Mouse (Mus musculus): ENCODE data around the gene Cenpp. TPM values are rescaled to one million over a fixed set of nuclear protein-coding genes. Genes with fewer than 3 reads are reported as not detected.

Cenpp gene
- polyA plus RNA-seq (2015; fragmentation: Nextera tagmentation; extraction: Ambion mirVana) = 38.7 and 41.2 TPM in 2 replicates

- DNase-seq (ENCODE audit: low spot score) = peak; percentile 100
Observed at GRCm38 (mm10) chr13:49652481-49653179, at the start of gene Cenpp, which contains the start of gene Nol8. TSS of gene Cenpp (minus strand) at chr13:49652785. TSS of gene Nol8 (plus strand) at chr13:49653078.

DNA sequence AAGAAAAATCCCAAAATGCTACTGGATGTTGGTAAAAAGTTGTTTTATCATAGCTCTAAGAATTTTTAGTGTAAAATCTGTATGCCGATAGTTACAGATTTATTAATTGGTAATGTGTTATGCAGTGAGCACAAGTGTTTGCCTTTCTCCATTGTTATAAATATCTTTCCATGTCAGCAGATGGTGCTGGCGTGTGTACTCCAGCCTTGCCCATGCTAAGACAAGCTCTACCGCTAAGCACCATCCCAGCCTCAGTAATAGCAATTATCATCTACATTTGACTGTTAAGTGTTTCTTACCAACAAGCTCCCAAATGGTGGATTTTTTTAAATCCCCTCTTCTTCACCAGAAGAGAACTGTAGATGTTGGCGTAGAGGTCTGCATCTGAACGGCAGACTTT, 38.5 kb upstream of the Cenpp start:
- no peak for DNase-seq (ENCODE audit: low spot score)

GRCm38 (mm10) chr13:49684266-49684665, 31.7 kb upstream of the Cenpp start:
- DNase-seq (ENCODE audit: low spot score) = no peak

DNA sequence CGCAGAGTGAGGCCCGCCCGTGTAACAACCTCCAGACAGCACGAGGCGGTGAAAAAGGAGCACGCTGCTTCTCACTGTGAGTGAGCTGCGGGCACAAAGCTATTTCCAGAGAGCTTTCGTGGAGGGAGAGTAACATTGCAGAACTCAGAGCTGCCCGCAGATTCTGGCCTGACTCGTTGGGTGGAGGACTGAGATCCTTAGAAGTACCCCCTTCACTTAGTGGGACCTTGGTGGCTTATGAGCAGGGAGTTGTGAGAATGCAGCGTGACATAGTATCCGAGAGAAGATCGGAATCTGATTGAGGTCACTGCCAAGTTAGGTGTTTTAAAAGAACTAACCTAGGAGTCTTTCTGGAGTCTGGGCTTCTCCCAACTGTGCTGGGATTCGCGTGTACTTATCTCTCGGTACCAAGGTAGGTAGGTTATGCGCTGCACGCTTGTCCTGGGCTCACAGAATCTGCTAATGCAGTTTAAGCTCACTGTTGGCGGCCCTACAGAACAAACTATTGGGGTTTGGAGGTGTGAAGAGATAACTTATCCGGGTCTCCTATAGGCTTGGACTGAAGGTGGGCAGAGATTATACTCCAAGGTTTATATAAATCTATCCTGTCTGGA, 29.8 kb upstream of the Cenpp start:
- no peak for DNase-seq (ENCODE audit: low spot score)

DNA sequence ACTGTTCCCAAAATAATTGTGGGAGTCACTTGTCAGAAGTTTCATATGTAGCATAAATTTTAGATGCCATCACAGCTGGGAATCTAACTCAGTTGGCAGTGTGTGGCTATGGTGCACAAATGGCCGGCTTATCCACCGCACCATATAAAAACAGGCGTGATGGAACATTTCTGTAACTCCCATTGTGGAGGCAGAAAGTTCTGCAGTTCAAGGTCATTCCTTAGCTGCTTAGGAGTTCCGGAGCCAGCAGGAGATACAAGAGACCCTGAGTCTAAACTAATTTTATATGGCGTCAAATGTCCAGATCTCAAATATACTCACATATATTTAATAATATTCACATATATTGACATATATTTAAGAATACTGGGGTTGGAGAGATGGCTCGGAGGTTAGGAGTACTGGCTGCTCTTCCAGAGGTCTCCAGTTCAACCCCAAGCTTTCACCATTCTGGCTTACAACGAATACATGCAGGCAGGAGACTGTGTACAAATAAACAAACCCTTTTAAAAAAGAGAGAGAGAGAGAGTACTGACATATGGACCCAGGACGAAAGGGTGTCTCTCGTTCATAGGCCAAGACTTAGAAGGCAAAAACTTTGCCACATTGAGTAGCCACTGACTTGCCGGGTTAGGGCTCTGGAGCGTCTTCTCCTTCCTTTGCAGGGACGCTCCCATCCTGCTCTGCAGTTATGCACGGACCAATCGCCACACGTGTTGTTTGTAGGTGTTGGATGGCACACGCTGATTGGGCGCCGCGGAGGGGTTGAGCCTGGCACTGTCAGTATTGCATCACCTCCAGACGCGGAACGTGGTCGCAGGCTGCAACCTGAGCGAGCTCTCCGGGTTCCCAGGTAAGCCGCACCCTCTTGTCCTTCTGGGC, 29.0 kb upstream of the Cenpp start, which contains the start of gene Iars:
Gene Iars, plus strand, starts transcription at position 750 of the 882 bp plus-strand sequence.
- peak; percentile 98 for DNase-seq (ENCODE audit: low spot score)

DNA sequence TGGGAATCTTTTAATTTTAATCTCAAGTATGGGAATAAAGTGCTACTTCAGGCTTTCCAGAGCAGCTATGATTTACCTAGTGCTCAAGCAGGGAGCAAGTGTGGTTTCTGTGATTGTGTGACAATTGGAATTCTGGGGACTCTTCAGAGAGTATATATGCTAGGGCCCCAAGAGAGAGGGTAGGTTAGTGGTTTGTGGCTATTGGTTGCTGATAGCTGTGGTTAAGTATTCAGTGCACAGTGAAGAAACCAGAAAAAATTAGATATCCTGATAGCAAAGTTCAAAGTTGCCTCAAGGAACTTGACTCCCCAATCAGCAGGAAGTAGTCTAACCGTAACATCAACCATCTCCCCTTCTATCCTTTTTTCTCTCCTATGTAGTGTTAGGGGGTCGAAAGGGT, 25.2 kb upstream of the Cenpp start:
- no peak for DNase-seq (ENCODE audit: low spot score)

DNA sequence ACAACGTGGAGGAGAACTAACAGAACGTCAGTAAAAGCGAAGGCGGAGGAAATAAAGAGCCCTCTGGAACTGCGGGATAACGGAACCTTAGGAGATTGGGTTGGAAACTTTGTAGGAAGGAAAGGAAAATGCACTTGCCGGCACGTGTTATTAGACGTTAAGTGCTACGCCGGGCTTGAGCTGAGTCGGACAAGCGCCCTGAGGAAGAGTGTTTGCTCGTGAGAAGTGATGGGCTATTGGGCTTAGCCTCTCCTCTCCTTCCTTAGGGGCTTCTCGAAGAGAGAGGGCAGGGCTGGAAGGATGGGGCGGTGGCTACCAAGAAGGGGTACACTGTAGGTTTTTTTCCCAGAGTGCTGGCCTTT, 576 bp upstream of the Cenpp start:
- no peak for DNase-seq (ENCODE audit: low spot score)

DNA sequence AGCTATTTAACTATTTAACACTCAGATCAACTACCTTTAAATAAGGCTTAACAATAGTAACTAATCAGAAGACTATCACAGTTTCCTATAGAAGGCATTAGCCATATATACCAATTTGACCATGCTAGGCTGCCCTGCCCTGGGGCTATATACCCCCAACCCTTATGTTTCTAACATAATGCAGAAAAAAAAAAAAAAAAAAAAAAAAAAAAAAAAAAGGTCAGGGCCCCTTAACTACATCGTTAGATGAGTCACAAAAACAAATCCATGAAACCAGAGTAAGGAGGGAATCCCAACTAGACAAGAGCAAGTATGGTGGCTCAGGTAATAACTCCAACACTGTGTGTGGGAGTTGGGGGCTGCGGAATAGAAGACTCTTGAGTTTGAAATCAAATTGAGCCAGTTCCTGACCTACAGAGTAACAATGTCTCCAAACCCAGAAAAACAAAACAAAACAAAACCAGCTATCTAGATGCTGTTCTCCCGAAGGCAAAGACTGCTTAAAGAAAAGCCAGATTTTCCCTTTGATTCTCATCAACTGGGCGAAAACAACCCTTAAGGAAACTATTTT, 719 bp downstream of the Cenpp start:
- peak; percentile 2 for DNase-seq (ENCODE audit: low spot score)

DNA sequence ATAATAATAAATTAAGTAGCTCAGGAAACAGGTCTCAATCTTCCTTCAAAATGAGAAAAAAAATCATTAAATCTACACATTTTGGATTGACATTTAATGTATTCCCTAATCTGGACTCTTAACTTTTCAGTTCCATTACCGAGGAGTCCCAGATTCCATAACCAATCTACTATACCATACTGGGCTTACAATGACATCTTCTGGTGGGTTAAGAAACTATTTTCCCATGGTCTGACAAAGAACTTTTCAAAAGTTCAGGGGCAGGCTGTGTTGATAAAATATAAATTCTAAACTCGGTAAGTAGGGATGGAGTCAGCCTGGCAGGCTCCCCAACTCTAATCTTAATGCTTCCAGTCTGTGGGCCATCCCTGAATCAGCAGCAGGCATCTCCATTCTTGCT, 1.4 kb downstream of the Cenpp start:
- DNase-seq (ENCODE audit: low spot score) = no peak

DNA sequence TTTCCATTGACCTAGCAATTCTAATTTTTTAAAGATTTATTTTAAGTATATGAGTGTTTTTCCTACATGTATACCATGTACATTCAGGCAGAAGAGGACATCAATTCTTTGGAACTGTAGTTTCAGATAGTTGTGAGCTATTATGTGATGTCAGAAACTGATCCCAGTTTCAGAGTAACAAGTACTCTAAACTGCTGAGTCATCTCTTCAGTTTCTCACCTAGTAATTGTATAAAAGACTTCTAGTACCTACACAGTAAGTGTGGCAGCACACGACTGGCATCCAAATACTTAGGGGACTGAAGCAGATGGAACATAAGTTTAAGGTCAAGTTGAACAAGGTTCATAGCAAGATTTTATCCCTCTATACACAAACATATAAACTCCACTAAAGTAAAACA, 6.6 kb downstream of the Cenpp start:
- no peak for DNase-seq (ENCODE audit: low spot score)

DNA sequence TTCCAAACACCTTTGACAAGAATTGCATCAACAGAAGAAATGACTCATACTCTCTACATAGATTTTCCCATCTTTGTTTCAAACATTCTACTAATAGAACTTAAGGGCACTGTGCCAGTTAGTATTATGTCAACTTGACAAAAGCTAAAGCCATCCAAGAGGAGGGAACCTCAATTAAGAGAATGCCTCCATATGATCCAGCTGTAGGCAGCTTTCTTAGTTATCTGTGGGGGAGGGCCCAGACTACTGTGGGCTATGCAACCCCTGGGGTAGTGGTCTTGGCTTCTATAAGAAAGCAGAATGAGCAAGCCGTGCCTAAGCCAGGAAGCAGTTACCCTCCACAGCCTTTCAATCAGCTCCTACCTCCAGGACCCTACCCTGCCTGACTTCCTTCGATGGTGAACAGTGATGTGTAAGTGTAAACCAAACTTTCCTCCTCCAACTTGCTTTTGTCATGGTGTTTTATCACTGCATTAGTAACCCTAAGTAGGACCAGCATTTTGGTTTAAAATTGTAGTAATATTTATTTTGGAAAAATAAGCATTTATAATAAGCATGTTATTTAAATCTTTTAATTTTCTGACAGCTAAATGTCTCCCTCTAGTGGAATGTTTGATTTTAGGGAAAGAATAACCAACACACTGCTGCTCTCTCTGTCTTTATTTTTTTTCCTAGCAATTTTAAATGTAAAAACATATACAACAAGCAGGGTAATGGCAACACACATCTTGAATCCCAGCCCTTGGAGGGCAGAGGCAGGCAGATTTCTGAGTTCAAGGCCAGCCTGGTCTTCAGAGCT, 7.7 kb downstream of the Cenpp start:
- DNase-seq (ENCODE audit: low spot score) = peak; percentile 27

GRCm38 (mm10) chr13:49643669-49644362, 8.8 kb downstream of the Cenpp start:
- DNase-seq (ENCODE audit: low spot score) = no peak

- DNase-seq (ENCODE audit: low spot score) = no peak
Observed at GRCm38 (mm10) chr13:49642650-49643049, 9.9 kb downstream of the Cenpp start.

GRCm38 (mm10) chr13:49639965-49640364, 12.6 kb downstream of the Cenpp start:
- DNase-seq (ENCODE audit: low spot score) = no peak

DNA sequence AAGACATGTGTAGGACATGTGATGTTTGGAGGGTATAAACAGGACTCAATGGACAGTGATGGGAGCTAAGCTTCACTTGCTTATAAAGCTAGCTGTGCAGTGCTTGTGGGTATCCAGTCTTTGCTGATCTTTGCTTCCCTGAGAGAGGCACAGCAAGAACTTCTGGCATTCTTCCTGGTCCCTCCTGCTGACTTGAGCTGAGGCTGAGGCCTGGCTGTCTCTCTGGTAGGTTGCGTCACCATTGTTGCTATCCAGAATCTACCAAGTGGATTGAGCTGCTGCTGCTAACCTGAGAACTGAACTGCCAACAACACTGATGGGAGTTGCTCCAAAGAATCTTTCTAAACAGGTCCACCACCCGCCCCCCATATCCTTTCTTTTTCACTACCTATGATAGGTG, 23.5 kb downstream of the Cenpp start:
- no peak for DNase-seq (ENCODE audit: low spot score)

DNA sequence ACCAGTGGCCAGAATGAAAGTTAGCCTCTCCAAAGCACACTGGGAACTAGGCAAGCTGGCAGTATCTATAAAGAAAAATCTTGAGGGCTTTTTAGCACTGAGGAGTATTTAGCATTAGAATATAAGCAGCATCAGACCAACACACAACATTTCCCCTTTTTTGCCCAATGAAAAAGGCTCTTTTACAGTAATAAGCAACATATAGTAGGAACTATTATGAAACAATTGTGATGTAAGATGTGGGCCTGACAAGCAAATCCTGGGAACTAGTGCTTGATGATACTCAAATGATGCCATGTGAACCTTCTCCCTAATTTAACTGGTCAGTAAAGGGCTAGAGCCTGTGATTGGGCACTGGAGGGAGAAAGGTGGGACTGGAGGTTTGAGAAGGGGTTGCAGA, 24.4 kb downstream of the Cenpp start:
- DNase-seq (ENCODE audit: low spot score) = no peak

GRCm38 (mm10) chr13:49623216-49623615, 29.4 kb downstream of the Cenpp start:
- no peak for DNase-seq (ENCODE audit: low spot score)

GRCm38 (mm10) chr13:49618365-49618764, 34.2 kb downstream of the Cenpp start:
- no peak for DNase-seq (ENCODE audit: low spot score)

DNA sequence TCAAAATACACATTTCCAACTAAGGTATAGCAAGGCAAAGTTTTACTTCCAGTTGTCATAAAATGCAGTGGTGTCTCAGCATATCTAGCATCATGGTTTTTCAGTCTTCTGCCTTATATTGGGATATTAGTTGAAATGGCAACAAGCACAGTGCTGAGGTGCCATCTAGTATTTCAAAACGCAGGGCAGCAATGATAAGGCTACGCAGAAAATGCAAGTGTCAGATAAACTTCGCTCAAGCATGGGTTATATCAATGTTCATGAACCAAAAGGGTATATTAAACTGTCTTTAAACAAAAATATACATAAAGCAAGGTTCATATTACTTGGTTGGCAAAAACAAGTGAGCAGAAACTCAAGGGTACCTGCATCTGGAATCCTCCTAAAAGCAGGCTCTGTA, 35.6 kb downstream of the Cenpp start:
- DNase-seq (ENCODE audit: low spot score) = no peak

GRCm38 (mm10) chr13:49608589-49609322, 43.8 kb downstream of the Cenpp start:
- no peak for DNase-seq (ENCODE audit: low spot score)

Data from thymus, postnatal 0 days (tissue).